Mouse (Mus musculus) embryo, embryonic 10 days (tissue): ENCODE data around the gene Cfap20.
"Not testable (repeated sequence)": the region's sequence is repeated elsewhere in the genome, so short reads cannot be mapped to it uniquely, and the experiment has no call there.

ENCODE experiments used
- DNase-seq: peaks from one replicate; pipeline ENCODE4 v3.0.0-alpha.2; 2015; ENCODE audit warnings: low spot score

Cfap20 gene

GRCm38 (mm10) chr8:95422193-95422810 lies 12.4 kb downstream of the Cfap20 start:
- no peak for DNase-seq

DNA sequence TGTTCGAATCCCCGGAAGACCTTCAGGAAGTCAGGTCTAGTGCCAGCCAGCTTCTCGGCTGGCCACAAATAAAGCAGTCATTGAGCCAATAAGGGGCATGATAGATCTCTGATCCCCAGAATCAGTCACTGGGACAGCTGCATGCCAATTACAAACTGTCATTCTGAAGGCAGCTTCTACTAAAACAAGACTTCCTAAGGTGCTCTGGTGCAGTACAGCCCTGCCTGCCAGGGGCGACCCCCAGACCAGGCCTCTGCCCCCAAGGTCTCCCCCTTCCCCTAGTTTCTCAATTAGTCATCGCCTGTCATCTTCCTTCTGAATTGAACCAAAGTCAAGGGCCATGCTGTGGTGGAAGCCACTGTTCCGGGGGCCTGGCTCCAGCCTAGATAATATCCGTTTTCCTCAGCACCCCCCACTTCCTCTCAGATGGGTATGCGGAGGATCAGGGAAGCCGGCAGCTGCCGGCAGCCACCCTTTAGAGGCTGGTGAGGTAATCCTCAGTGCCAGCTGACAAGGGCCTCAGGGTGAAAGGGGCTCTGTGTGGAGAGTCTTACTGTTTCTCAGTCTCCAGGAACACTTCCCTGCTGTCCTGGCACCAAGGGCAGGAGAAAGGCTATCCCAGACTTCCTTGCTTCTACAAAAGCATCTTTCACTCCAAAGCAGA lies 23.2 kb downstream of the Cfap20 start:
- peak; percentile 18 for DNase-seq

- DNase-seq, result no peak
Measured at GRCm38 (mm10) chr8:95409518-95409917, 25.2 kb downstream of the Cfap20 start.

DNA sequence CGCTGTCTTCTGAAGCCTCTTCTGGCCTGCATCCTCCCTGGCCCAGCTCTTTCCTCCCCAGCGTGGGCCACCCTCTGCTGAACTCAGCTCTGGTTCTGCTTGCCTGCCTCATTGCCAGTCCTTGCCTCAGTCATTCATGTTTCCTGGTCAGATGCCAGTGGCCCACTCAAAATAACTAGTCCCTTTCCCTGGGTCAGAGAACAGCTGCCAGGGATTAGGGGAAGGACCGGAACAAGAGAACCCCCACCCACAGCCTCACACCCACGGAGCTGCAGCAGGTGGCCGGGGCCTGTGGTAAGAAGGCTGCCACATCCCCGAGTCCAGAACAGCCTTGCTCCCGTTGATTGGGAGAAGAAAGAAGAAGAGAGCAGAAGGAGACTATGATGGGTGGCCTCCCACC lies 33.6 kb downstream of the Cfap20 start:
- DNase-seq, result no peak

GRCm38 (mm10) chr8:95399131-95399530 lies 35.5 kb downstream of the Cfap20 start:
- no peak for DNase-seq

DNA sequence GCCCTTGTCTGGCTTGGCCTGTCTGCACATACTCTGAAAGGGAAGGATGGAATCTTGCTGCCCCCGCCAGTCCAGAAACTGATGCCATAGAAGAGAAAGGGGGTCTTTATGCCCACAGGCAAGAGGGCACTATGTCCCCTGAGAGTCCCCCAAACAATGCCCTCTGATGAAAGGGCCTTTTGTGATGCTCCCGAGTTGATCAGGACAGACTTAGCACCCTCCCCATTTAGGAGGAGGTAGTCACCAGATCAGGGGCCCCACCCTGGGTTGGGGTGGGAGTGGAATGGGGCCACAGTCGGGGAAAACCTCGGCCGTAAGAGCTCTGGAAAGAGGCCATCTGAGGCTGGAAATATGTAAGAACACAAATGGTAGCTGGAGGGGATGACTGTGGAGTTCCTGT lies 37.5 kb downstream of the Cfap20 start:
- no peak for DNase-seq

DNA sequence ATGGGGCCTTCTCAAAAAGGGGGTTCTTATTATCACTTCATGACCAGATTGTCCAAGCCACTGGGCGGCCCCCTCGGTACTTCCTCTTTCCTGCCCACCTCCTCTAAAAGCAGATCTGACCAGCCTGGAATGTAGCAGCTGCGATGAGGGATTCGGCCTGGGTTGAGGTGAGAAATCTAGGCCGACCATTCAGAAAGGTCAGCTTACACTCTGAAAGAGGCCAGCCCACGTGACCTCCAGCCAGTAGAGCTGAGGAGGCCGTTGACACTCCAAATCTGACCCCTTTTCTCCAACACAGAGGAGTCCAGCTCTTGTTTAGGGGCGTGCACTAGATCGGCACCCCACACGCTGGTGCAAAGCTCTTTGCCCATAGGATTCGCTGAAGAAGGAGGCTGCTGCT lies 37.9 kb downstream of the Cfap20 start:
- DNase-seq, result peak; percentile 32

GRCm38 (mm10) chr8:95395186-95395918 lies 39.3 kb downstream of the Cfap20 start:
- DNase-seq, result no peak

- DNase-seq, result no peak
Measured at GRCm38 (mm10) chr8:95392604-95393003, 42.1 kb downstream of the Cfap20 start.

- no peak for DNase-seq
Measured at GRCm38 (mm10) chr8:95391101-95391500, 43.6 kb downstream of the Cfap20 start.

DNA sequence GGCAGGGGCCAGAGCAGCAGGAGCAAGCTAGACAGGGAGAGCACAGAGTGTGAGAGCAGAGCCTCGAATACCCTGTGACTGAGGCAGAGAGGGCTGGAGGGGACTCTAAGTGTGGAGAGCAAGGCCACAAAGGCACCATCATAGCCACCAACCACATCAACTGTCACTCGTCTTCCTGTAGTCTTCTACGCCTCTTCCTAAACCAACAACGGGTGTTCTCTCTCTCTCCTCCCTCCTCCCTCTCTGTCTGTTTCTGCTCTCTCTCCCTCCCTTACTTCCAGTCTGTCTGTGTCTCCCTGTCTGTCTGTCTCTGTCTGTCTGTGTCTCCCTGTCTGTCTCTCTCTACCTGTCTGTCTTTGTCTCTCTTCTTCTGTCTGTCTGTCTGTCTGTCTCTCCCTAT lies 44.4 kb downstream of the Cfap20 start:
- no peak for DNase-seq

DNA sequence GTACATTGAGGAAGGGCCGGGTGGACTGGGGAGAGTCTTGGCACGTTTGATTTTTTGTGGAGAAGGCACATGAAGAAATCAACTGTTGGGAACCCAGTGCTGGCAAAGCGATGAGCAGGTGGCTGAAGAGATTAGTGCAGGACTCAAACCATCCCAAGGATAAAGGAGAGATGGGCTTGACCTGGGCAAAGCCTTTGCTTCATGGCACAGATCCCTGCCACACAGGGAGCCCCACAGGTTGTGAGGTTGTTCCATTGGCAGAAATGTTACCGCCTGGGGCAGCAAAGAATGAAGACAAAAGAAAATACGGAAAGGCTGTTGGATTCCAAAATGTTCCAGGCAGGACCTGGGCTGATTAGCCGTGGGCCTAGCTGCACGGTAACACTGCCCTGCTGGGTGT lies 46.7 kb downstream of the Cfap20 start:
- no peak for DNase-seq

GRCm38 (mm10) chr8:95387221-95387620 lies 47.4 kb downstream of the Cfap20 start:
- no peak for DNase-seq

- DNase-seq, result no peak
Measured at GRCm38 (mm10) chr8:95386037-95386436, 48.6 kb downstream of the Cfap20 start.

DNA sequence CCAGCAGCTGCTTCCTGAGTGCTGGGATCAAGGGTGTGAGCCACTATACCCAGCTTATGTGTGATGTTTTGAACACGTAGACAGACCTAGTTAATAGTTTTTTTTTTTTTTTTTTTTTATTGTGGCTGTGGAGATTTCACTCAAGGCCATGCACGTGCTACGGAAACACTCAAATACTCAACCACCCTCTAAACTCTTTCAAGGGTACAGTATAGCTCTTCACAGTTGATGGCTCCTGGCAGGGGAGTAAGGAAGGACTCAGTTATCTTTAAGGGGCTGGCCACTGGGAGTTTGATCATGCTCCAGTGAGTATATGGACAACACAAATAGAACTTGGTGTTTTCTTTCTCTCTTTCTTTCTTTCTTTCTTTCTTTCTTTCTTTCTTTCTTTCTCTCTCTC lies 50.2 kb downstream of the Cfap20 start:
- DNase-seq, result no peak

DNA sequence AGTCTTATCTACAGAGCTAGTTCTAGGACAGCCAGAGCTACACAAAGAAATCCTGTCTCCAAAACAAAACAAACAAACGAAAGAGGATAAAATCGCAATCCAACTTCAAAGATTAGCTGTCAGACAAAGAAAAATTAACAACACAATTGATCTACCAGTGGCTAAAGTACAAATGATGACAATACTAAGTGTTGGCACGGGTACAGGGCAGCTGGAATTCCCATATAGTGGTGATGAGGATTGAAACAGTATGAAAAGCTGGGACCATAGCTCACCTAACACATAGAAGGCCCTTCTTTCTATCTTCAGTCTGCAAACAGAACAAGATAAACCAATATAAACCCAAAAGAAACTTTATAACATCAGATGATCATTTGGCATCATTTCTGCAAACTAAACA lies 53.1 kb downstream of the Cfap20 start:
- DNase-seq, result no peak

GRCm38 (mm10) chr8:95380953-95381352 lies 53.7 kb downstream of the Cfap20 start:
- no peak for DNase-seq

- not testable (repeated sequence) for DNase-seq
Measured at GRCm38 (mm10) chr8:95378928-95379327, 55.7 kb downstream of the Cfap20 start.

DNA sequence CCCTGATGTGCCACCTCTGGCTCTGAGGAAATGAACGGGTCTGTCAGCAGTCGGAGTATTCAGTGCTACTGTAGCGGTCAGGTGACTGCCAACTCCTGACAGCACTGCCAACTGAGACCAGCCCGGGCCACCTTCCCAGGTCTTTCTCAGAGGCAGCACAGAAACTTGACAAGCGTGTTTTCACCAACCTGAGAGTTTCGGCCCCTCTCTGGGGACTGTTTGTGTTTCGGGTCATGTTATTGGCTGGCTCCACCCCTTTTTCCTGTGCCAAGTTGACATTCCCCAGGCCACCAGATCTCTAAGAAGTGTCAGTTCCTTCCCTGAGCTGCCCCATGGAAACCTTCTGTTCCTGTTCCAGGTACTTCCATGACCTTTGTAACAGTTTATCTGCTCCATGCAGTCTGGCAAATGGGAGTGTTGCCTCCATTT lies 56.8 kb downstream of the Cfap20 start:
- peak; percentile 49 for DNase-seq

DNA sequence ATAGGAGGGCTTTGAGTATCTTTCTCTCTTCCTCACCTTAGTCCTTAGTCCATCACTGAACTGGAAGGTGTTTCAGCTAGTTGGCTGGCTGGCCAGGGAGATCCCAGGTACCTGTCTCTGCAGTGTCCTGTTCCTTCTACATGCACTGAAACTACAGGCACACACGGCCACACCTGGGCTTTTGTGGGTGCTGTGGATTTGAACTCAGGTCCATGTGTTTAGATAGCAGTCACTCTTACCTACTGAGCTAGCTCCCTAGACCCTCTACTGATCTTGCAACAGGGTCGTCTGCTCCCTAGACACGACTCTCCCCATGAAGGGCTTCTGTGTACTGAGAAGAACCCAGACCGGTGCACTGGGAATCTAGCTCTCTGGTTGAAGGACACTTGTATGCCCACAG lies 57.6 kb downstream of the Cfap20 start:
- DNase-seq, result no peak

- DNase-seq, result no peak
Measured at GRCm38 (mm10) chr8:95376309-95376999, 58.2 kb downstream of the Cfap20 start.

- DNase-seq, result no peak
Measured at GRCm38 (mm10) chr8:95375374-95375930, 59.2 kb downstream of the Cfap20 start.
